Mouse (Mus musculus) adrenal gland, adult 10 weeks (tissue): ENCODE results near the gene Fcer1a. TPM values are rescaled to one million over a fixed set of nuclear protein-coding genes. Genes with fewer than 3 reads are reported as not detected.

Source experiments
- polyA plus RNA-seq: library from polyadenylated mRNA; stranded (reverse); fragments of 350-450 nt; fragmentation: Illumina TruSeq; extraction: RNeasy Lipid Tissue Mini Kit (QIAGEN cat#74804); gene quantifications from one replicate; pipeline ENCODE4 v1.2.3, GENCODE M21; 2014; ENCODE audit warnings: low read depth, low replicate concordance

Fcer1a gene
- polyA plus RNA-seq = 1.7 TPM

DNA sequence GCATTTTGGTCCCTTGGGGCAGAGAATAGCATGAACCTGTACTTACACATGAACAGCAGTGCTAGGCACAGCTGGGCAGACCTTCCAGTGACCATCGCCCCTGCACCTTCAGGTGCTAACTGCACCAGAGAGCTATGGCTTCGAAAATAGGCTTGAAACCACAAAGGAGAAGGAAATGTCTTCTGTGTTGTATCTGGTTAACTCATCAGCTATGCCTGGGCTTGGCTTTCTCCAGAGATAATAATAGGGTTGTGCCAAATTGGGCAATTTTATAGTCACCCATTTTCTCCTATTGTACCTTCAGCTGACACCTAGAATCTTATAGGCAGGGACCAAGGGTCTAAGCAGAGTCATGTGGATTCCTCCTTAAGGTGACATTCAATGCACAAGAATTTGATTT is at the start of gene Fcer1a:
Gene Fcer1a (minus strand): TSS at position 134 of the 400 bp plus-strand sequence.

DNA sequence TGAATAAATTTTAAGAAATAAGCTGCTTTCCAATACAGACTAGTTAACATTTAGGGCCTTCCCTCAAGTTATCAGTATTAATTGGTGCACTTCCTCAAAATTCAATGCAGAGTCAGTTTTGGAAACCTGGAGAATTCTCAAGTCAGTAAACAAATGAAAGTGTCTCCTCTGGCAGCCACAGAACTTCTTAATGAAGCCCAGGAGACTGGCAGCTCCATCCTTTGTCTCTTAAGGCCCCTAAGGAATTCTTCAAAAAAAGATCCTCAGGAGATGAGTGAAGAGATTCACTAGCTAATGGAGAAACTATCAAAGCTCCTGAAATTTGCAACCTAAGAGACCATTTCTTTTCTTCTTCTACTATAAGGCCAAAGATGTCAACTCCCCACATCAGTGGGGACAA is 38.7 kb upstream of the Fcer1a start, which contains the start of gene Olfr418:
Gene Olfr418 (plus strand): TSS at position 301 of the 400 bp plus-strand sequence.

DNA sequence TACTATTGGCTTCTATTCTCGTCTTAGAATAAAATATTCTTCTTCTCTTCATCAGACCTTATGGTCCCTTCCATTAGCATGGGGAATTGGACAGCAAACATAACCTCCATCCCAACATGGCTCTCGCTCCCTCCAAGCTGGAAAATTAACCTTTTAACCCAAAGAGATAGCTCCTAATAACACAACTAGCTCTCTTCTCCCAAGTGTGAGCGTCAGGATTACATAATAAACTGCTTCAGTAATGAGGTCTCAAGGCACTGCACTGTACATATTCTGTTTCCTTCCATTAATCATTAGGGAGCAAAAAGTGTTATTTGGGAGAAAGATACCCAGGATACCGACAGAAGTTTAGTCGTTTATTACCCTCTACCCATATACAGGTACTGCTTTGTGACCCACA is 14.9 kb downstream of the Fcer1a start, which contains the start of gene Olfr1404:
Gene Olfr1404 (plus strand): TSS at position 301 of the 400 bp plus-strand sequence.

DNA sequence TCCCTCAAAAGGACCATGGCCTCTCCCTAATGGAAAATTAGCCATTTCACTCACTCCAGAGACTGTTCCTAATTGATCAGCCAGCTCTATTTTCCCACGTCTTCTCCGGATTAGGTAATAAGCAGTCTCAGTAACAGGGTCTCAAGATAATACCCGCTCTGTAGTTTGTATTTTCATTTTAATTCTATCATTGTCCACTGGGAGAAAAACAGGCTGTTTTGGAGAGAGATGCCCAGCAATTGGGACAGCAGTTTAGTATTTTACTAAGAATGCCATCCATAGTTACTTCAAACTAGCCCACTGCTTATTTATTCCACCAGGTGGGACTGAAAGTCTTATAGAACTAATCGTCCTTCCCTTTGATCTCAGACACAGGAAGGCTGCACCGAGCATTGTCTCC is 29.5 kb downstream of the Fcer1a start, which contains the start of gene Olfr218:
Gene Olfr218 (plus strand): TSS at position 301 of the 400 bp plus-strand sequence.

DNA sequence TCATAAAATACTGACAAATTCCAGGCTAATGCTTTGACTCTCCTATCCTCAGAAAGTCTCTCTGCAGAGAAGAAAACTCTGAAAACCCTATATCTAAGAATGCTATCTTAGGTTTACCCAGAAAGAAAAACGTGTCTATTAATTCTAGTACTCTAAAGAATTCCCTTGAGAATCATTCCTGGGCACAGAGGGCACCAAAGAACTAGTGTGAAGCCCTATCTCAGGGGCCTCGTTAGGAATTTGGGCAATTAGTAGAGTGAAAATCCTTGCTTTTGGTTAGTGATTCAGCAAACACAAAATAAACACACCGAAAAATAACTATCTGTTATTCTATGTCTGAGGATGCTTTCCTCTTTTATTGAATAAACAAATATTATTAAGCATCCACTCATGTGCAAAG is 36.5 kb downstream of the Fcer1a start, which contains the start of gene Olfr1406:
Gene Olfr1406 (minus strand): TSS at position 101 of the 400 bp plus-strand sequence.

Other genes with a start within 250 kb of the Fcer1a start
- not detected for gene Olfr1408, start 89.8 kb downstream of the Fcer1a start, polyA plus RNA-seq
- gene Olfr1406, start 36.6 kb downstream of the Fcer1a start, polyA plus RNA-seq = not detected
- not detected for gene Olfr218, start 29.4 kb downstream of the Fcer1a start, polyA plus RNA-seq
- gene Olfr1404, start 14.8 kb downstream of the Fcer1a start, polyA plus RNA-seq = not detected
- not detected for gene Olfr418, start 38.8 kb upstream of the Fcer1a start, polyA plus RNA-seq
- gene Mptx2, start 50.6 kb upstream of the Fcer1a start, polyA plus RNA-seq = not detected
- not detected for gene Ackr1, start 106.5 kb upstream of the Fcer1a start, polyA plus RNA-seq
- 2.6 TPM for gene Aim2, start 123.7 kb upstream of the Fcer1a start, polyA plus RNA-seq
- gene Cadm3, start 140.5 kb upstream of the Fcer1a start, polyA plus RNA-seq = 1.2 TPM